Mouse (Mus musculus) heart, postnatal 10 days (tissue): ENCODE results near the gene Olfr688. TPM values are rescaled to one million over a fixed set of nuclear protein-coding genes. Genes with fewer than 3 reads are reported as not detected.

Experiments
- DNase-seq, 2 experiments: peaks; one replicate each; pipeline ENCODE4 v3.0.0; 2021
- intact Hi-C: fragments of 180-260 bp; cut with DNase I; formaldehyde crosslinking; loops from one replicate; pipeline ENCODE4 v1.15.1; 2025
- total RNA-seq, 2 experiments: library from RNA; stranded (reverse); gene quantifications; 2 replicates each; pipeline ENCODE4 v1.2.3; 2021

The Olfr688 gene
- not detected for total RNA-seq

DNA sequence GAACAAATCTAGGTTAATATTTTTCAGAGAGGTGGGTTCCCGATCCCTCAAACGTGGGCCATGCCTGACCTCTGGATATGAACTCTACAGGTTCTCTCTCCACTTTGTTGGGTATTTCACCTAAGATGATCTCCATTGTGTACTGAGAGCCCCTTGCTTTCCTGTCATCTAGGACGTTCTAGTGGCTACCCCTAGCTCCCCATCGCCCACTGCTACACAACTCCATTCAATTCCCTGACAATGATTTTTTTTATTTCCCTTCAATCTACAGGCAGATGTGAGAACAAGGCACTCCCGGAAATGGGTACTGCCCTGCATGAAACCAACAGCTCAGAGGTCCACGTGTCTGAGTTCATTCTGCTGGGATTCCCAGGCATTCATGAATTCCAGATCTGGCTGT, at the start of gene Olfr688:
Gene Olfr688 (plus strand): TSS at position 301 of the 400 bp plus-strand sequence.
- intact Hi-C loops = no loop called here
- no peak for DNase-seq

DNA sequence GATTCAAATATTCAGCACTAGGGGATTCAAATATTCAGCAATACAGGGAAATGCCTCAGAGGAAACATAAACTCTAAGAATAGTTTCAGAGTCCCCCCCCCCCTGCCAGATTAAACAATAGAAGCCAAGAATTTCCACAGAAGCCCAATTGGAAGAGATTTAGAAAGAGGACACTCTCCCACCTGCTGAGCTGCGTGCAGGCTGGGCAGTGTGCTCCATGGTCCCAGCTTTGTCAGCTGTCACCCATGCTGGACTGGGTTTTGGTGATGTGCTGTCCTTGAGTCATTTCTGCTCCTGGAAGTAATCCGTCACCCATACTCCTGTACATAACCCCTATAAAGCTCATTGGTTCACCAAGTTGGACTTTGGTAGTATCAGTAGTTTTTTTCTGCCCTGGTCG, 40.2 kb upstream of the Olfr688 start:
- DNase-seq = no peak
- intact Hi-C loops = loop anchor here (10.0 kb wide), 1 partner anchor 267 kb away; no protein-coding TSS in a partner anchor

GRCm38 (mm10) chr7:105248197-105248596, 39.7 kb upstream of the Olfr688 start:
- DNase-seq = no peak
- intact Hi-C loops = loop anchor here (10.0 kb wide), 1 partner anchor 267 kb away; no protein-coding TSS in a partner anchor

DNA sequence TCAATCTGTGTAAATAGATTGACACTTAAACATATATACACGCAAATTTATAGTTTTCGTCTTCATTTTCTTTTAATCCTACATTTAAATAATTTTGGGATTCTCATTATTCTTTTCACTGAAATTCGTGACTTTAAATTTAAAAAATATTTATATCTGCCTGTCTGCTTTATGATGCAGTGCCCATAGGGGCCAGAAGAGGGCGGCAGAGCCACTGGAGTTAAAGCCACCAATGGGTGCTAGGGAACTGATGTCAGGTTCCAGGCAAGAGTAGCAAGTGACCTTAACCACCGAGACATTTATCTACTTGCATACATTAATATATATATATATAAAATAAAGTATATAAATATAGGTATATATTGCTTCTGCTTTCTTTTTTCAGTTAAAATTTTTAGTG, 31.2 kb upstream of the Olfr688 start:
- DNase-seq = peak in 1 of 2 experiments; percentile 20
- intact Hi-C loops = no loop called here

- DNase-seq = no peak
- intact Hi-C loops = no loop called here
Measured at GRCm38 (mm10) chr7:105272426-105272825, 15.5 kb upstream of the Olfr688 start.

- intact Hi-C loops = no loop called here
Measured at GRCm38 (mm10) chr7:105290051-105290450, 2.2 kb downstream of the Olfr688 start.

GRCm38 (mm10) chr7:105310865-105311264, 23.0 kb downstream of the Olfr688 start, which contains the start of gene Olfr689:
TSS of gene Olfr689 (plus strand) at chr7:105311165.
- no peak for DNase-seq
- intact Hi-C loops = no loop called here

More at GRCm38 (mm10) chr7:105290051-105290450, 2.2 kb downstream of the Olfr688 start:
- DNase-seq = no peak

- intact Hi-C loops = loop anchor here (2.0 kb wide), 1 partner anchor 155 kb away; no protein-coding TSS in a partner anchor
Measured at GRCm38 (mm10) chr7:105325302-105325701, 37.4 kb downstream of the Olfr688 start.

DNA sequence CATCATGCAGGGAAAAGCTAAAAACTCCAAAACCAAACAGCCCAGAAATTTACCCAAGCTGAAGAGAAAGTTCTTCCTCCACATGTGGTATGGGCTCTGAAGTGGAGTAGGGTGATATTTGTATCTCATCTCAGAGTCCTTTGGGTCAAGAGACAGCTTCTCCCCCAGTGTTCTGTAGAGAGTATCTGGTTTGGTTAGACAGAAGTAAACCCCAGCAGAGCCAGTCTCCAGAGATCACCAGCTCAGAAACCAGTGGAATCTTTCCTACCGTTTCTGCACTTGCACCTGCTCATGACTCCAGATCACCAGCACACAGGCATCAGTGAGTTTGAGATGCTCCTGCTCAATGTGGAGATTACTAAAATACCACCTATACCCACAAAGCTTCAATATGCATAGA, 46.1 kb downstream of the Olfr688 start, which contains the start of gene Olfr690:
Gene Olfr690 (minus strand): TSS at position 101 of the 400 bp plus-strand sequence.
- intact Hi-C loops = no loop called here

More at GRCm38 (mm10) chr7:105325302-105325701, 37.4 kb downstream of the Olfr688 start:
- no peak for DNase-seq

More for the DNA sequence above, 46.1 kb downstream of the Olfr688 start, which contains the start of gene Olfr690:
- no peak for DNase-seq

Other genes starting within 250 kb of the Olfr688 start
- gene Olfr677, start 236.7 kb upstream of the Olfr688 start, total RNA-seq = not detected
- gene Olfr678, start 223.6 kb upstream of the Olfr688 start, total RNA-seq = not detected
- gene Olfr679, start 206.9 kb upstream of the Olfr688 start, total RNA-seq = not detected
- not detected for gene Olfr680-ps1, start 195.3 kb upstream of the Olfr688 start, total RNA-seq
- gene Olfr681, start 171.3 kb upstream of the Olfr688 start, total RNA-seq = not detected
- gene Olfr683, start 141.1 kb upstream of the Olfr688 start, total RNA-seq = not detected
- not detected for gene Olfr684, start 124.4 kb upstream of the Olfr688 start, total RNA-seq
- not detected for gene Olfr685, start 102.1 kb upstream of the Olfr688 start, total RNA-seq
- not detected for gene Olfr686, start 80.6 kb upstream of the Olfr688 start, total RNA-seq
- gene Olfr689, start 23.1 kb downstream of the Olfr688 start, total RNA-seq = not detected
- not detected for gene Olfr690, start 46.0 kb downstream of the Olfr688 start, total RNA-seq
- under 1 TPM in 1 of 2 experiments, not detected in 1; 0.17 TPM for gene Olfr691, start 54.2 kb downstream of the Olfr688 start, total RNA-seq
- gene Olfr692, start 80.1 kb downstream of the Olfr688 start, total RNA-seq = not detected
- gene Gm5901, start 86.9 kb downstream of the Olfr688 start, total RNA-seq = not detected
- gene Fam160a2, start 112.0 kb downstream of the Olfr688 start, total RNA-seq = 10 to 100 TPM; 25.8 to 26.1 TPM
- not detected for gene Cnga4, start 116.5 kb downstream of the Olfr688 start, total RNA-seq
- gene Cckbr, start 137.6 kb downstream of the Olfr688 start, total RNA-seq = not detected
- 10 to 100 TPM; 45.4 to 46.2 TPM for gene Cavin3, start 194.2 kb downstream of the Olfr688 start, total RNA-seq